Mouse (Mus musculus) forebrain, postnatal 0 days (tissue): Measurements from ENCODE around the gene Bhlha15. TPM values are rescaled to one million over a fixed set of nuclear protein-coding genes. Genes with fewer than 3 reads are reported as not detected.

ENCODE experiments used
- ATAC-seq: fragments of 200-750 bp; cut with Nextera tagmentation; 2 replicates; pipeline ENCODE4 v1.8.0; 2017; ENCODE audit warnings: mild to moderate bottlenecking, moderate library complexity
- DNase-seq: peaks from one replicate; pipeline ENCODE4 v3.0.0-alpha.2; 2015
- H3K27ac ChIP-seq: fragments of 300-500 bp; sonication (generic); 2 replicates; pipeline ENCODE4 v1.5.1; 2014; ENCODE audit warnings: low read depth, mild to moderate bottlenecking, antibody characterized with exemption, low read length, moderate library complexity, mixed read lengths
- H3K27me3 ChIP-seq: fragments of 300-500 bp; sonication (generic); 2 replicates; pipeline ENCODE4 v1.6.1; 2014; ENCODE audit warnings: mild to moderate bottlenecking, low read length, mixed read lengths; ENCODE audit not compliant: insufficient read depth
- H3K36me3 ChIP-seq: fragments of 300-500 bp; sonication (generic); 2 replicates; pipeline ENCODE4 v1.6.1; 2014; ENCODE audit warnings: mild to moderate bottlenecking, moderate library complexity; ENCODE audit not compliant: insufficient read depth
- H3K4me1 ChIP-seq: fragments of 300-500 bp; sonication (generic); 2 replicates; pipeline ENCODE4 v1.6.1; 2014; ENCODE audit warnings: antibody characterized with exemption; ENCODE audit not compliant: insufficient read depth
- H3K4me2 ChIP-seq: fragments of 300-500 bp; sonication (generic); 2 replicates; pipeline ENCODE4 v1.6.1; 2014; ENCODE audit warnings: low read depth, mild to moderate bottlenecking, moderate library complexity
- H3K4me3 ChIP-seq: fragments of 300-500 bp; sonication (generic); 2 replicates; pipeline ENCODE4 v1.5.1; 2014; ENCODE audit warnings: low read depth, low read length, mixed read lengths
- H3K9ac ChIP-seq: fragments of 300-500 bp; sonication (generic); 2 replicates; pipeline ENCODE4 v1.6.1; 2014; ENCODE audit warnings: mild to moderate bottlenecking
- H3K9me3 ChIP-seq: fragments of 300-500 bp; sonication (generic); 2 replicates; pipeline ENCODE4 v1.6.1; 2016; ENCODE audit warnings: low read length
- CTCF ChIP-seq: sonication (generic); IDR thresholded peaks from 2 replicates; pipeline ENCODE4 v1.5.1; 2016; ENCODE audit warnings: antibody characterized with exemption, control low read depth, low read depth
- WGBS: fragments of 180-500 bp; shearing (Covaris S2); extraction: QIAGEN DNeasy Blood & Tissue Kit; methylation state at CpG from one replicate; pipeline ENCODE4 v1.1.7; 2014; 5-methylcytosine and 5-hydroxymethylcytosine counted together
- polyA plus RNA-seq: library from polyadenylated mRNA; unstranded; fragments of >200 nt; fragmentation: Nextera tagmentation; extraction: Ambion mirVana; gene quantifications from 2 replicates; pipeline ENCODE4 v1.2.1, GENCODE M21; 2015
- total RNA-seq: library from RNA; depleted of rRNA; stranded (reverse); fragments of >200 nt; gene quantifications from 2 replicates; pipeline ENCODE4 v1.2.3, GENCODE M21; 2014

Bhlha15 gene
- total and polyA plus RNA-seq, 2 experiments from 2014 or later: not detected

GRCm38 (mm10) chr5:144191026-144191425 is 940 bp downstream of the Bhlha15 start:
- no peak overlapping the region for H3K27ac ChIP-seq
- DNase-seq: no peak
- no peak overlapping the region for H3K4me2 ChIP-seq
- ATAC-seq: no peak
- peaks cover 11% of the 10 kb centered on the region for H3K36me3 ChIP-seq
- H3K9ac ChIP-seq: no peak overlapping the region
- H3K9me3 ChIP-seq: no peaks in the 10 kb centered on the region
- H3K27me3 ChIP-seq: no peaks in the 10 kb centered on the region
- H3K4me3 ChIP-seq: no peak overlapping the region
- 52% methylated on average over 23 of the region's 23 CpGs for WGBS
- no peak for TF ChIP-seq CTCF
- 0 out of 2 replicates have a peak, but pooled peaks cover 4% of the 10 kb centered on the region for H3K4me1 ChIP-seq

DNA sequence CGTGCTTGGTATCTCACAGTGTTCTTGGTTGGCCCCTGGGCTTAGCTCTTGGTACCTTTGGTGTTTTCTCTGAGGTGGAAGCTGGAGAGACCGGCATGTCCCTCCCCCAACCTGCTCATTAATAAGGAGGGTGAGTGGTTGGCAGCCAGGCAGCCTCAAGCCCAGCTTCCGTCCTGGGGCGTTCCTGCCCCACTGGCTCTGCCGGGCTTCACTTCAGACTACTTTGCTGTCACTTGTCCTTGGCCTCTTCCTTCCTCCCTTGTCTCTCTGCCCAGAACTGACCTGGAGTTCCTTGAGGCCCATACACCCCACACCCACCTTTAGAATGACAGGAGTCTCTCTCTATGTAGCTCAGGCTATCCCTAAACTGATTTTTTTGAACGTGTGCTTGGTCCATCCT is 2.6 kb downstream of the Bhlha15 start:
- Histone ChIP-seq H3K4me2 (no peak overlapping the region), H3K27me3 (no peaks in the 10 kb centered on the region), H3K4me3 (no peak overlapping the region), H3K4me1 (0 out of 2 replicates have a peak, but pooled peaks cover 4% of the 10 kb centered on the region), H3K36me3 (peaks cover 9% of the 10 kb centered on the region; the same call in 1 of the 2 replicates), H3K9me3 (no peaks in the 10 kb centered on the region), H3K9ac (no peak overlapping the region), H3K27ac (no peak overlapping the region)
- WGBS: 80% methylated on average over 6 of the region's 6 CpGs
- no peak for ATAC-seq
- no peak for TF ChIP-seq CTCF
- no peak for DNase-seq

- H3K4me2 ChIP-seq: no peak overlapping the region
These were observed 4.3 kb downstream of the Bhlha15 start for GRCm38 (mm10) chr5:144194416-144194815.

GRCm38 (mm10) chr5:144195567-144195966 is 5.5 kb downstream of the Bhlha15 start:
- DNase-seq: no peak
- H3K27me3 ChIP-seq: no peaks in the 10 kb centered on the region
- H3K4me2 ChIP-seq: no peak overlapping the region
- no peak overlapping the region for H3K9ac ChIP-seq
- ATAC-seq: no peak
- H3K4me3 ChIP-seq: no peak overlapping the region
- no peaks in the 10 kb centered on the region for H3K9me3 ChIP-seq
- H3K4me1 ChIP-seq: no peaks in the 10 kb centered on the region
- H3K27ac ChIP-seq: no peak overlapping the region
- no peak for TF ChIP-seq CTCF
- H3K36me3 ChIP-seq: peaks cover 19% of the 10 kb centered on the region
- 82% methylated on average over 8 of the region's 8 CpGs for WGBS

More at GRCm38 (mm10) chr5:144194416-144194815, 4.3 kb downstream of the Bhlha15 start:
- peaks cover 10% of the 10 kb centered on the region; the same call in 1 of the 2 replicates for H3K36me3 ChIP-seq
- WGBS: 86% methylated on average over 7 of the region's 7 CpGs
- no peak overlapping the region for H3K27ac ChIP-seq
- no peak overlapping the region for H3K9ac ChIP-seq
- H3K9me3 ChIP-seq: no peaks in the 10 kb centered on the region
- no peak for TF ChIP-seq CTCF
- no peak overlapping the region for H3K4me3 ChIP-seq
- DNase-seq (no peak), ATAC-seq (no peak)
- no peaks in the 10 kb centered on the region for H3K27me3 ChIP-seq
- H3K4me1 ChIP-seq: 0 out of 2 replicates have a peak, but pooled peaks cover 4% of the 10 kb centered on the region

DNA sequence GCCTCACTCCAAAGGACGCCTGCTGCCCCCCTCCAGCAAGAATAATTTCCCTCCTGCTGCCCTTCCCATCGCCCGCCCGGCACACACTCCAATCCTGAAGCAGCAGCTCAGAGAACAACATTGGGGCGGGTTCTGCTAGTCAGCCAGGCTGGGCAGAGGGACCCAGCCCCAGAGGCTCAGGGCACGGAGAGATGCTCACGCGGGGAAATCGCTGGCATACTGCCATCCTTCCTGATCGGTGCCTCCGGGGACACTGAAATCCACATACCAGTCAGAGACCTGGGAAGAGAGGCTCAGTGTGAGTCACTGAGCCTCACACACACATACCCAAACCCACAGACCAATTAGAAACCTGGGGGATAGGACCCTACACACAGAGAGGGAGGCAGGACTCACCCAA is 10.5 kb downstream of the Bhlha15 start:
- no peak overlapping the region for H3K4me3 ChIP-seq
- DNase-seq: no peak

DNA sequence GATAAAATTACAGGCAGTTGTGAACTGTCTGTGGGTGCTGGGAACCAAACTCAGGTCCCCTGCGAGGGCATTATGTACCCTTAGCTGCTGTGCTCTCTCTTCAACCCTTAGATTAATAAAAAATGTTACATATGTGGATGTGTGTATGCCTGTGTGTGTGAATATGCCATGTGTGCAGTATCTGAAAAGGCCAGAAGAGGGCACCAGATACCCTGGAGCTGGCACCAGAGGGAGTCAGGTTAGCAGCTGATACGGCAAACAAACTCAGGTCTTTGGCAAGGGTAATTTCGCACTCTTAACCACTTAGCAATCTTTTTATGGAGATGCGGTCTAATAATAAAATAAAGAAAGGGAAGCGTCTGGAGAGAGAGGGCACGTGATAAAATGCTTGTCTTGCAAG is 12.3 kb downstream of the Bhlha15 start:
- peak; percentile 36; the same call in 1 of the 2 replicates for TF ChIP-seq CTCF
- no peaks in the 10 kb centered on the region for H3K4me1 ChIP-seq
- H3K4me3 ChIP-seq: no peak overlapping the region
- H3K4me2 ChIP-seq: no peak overlapping the region
- no peak overlapping the region for H3K27ac ChIP-seq
- peaks cover 78% of the 10 kb centered on the region for H3K36me3 ChIP-seq
- no peak overlapping the region for H3K9ac ChIP-seq
- DNase-seq: no peak
- no peak for ATAC-seq
- H3K9me3 ChIP-seq: no peaks in the 10 kb centered on the region
- 96% methylated on average over 6 of the region's 6 CpGs for WGBS
- no peaks in the 10 kb centered on the region for H3K27me3 ChIP-seq

More for the DNA sequence above, 10.5 kb downstream of the Bhlha15 start:
- peaks cover 61% of the 10 kb centered on the region for H3K36me3 ChIP-seq
- no peak overlapping the region for H3K4me2 ChIP-seq
- H3K4me1 ChIP-seq: no peaks in the 10 kb centered on the region
- 58% methylated on average over 11 of the region's 11 CpGs for WGBS
- no peak for TF ChIP-seq CTCF
- H3K27ac ChIP-seq: no peak overlapping the region
- no peak for ATAC-seq
- no peak overlapping the region for H3K9ac ChIP-seq
- no peaks in the 10 kb centered on the region for H3K9me3 ChIP-seq
- no peaks in the 10 kb centered on the region for H3K27me3 ChIP-seq

DNA sequence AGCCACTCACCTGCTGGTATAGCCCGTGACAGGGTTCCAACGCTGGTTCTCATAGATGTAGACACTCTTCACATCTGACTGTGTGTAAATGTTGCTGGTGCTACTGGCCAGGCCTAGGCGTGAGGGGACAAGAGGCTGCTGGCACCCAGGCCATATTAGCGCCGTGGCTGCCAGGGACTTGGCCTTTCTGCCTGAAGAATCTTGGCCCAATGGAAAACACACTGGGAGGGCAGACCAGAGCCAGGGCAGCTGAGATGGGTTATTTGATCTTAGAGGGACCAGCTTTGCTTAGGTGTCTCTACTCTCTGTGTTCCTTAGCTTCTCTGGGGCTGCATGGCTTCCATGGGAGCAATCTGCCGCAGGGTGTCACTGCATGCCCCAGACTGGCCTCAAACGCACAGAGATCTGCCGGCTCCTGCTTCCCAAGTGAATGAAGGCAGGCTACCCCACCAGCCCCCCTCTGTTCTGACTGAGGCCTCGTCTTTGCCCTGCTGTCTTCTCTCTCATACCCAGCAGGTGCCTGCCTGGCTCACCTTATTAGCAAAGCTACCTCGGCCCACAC is 13.4 kb downstream of the Bhlha15 start:
- Histone ChIP-seq H3K36me3 (peaks cover 80% of the 10 kb centered on the region), H3K27ac (no peak overlapping the region), H3K27me3 (no peaks in the 10 kb centered on the region), H3K9ac (no peak overlapping the region), H3K9me3 (no peaks in the 10 kb centered on the region), H3K4me1 (no peaks in the 10 kb centered on the region), H3K4me2 (no peak overlapping the region), H3K4me3 (no peak overlapping the region)
- no peak for TF ChIP-seq CTCF
- WGBS: 89% methylated on average over 10 of the region's 10 CpGs
- DNase-seq (no peak), ATAC-seq (no peak)
